Mouse (Mus musculus) E14TG2a.4 (cell line): ENCODE data around the gene Sec24b.

Source experiments
- CTCF ChIP-seq: conservative IDR thresholded peaks from 2 replicates; pipeline ENCODE4 v1.5.1; 2014; ENCODE audit warnings: low read length
- NANOG ChIP-seq: IDR thresholded peaks from 2 replicates; pipeline ENCODE4 v1.6.1; 2014; ENCODE audit warnings: borderline replicate concordance, low read length, mixed read lengths
- POU5F1 ChIP-seq: IDR thresholded peaks from 2 replicates; pipeline ENCODE4 v1.6.1; 2014; ENCODE audit warnings: low read length, borderline replicate concordance

GRCm38 (mm10) chr3:130052541-130053298 lies 8.6 kb downstream of the Sec24b start:
- no peak for TF ChIP-seq CTCF
- no peak for TF ChIP-seq NANOG
- no peak for TF ChIP-seq POU5F1
